Mouse (Mus musculus) ES-Bruce4 (cell line): Measurements from ENCODE around the gene Ssbp4. TPM values are rescaled to one million over a fixed set of nuclear protein-coding genes. Genes with fewer than 3 reads are reported as not detected.

Experiments
- H3K27ac ChIP-seq: 2 replicates; pipeline ENCODE4 v1.5.1; 2012; ENCODE audit warnings: low read length, inconsistent platforms; ENCODE audit not compliant: insufficient read depth
- H3K27me3 ChIP-seq: 2 replicates; pipeline ENCODE4 v1.6.1; 2012; ENCODE audit warnings: mild to moderate bottlenecking, low read length, inconsistent platforms; ENCODE audit not compliant: control insufficient read depth, poor library complexity, insufficient read depth, severe bottlenecking
- H3K36me3 ChIP-seq: 2 replicates; pipeline ENCODE4 v1.6.1; 2012; ENCODE audit warnings: inconsistent platforms, mild to moderate bottlenecking, low read length, moderate library complexity; ENCODE audit not compliant: control insufficient read depth, poor library complexity, insufficient read depth, severe bottlenecking
- H3K4me1 ChIP-seq: one replicate; pipeline ENCODE4 v1.8.1; 2011; ENCODE audit warnings: low read length; ENCODE audit not compliant: control insufficient read depth, insufficient read depth
- H3K4me3 ChIP-seq: 2 replicates; pipeline ENCODE4 v1.5.1; 2011; ENCODE audit warnings: low read depth, mild to moderate bottlenecking, low read length
- H3K9ac ChIP-seq: 2 replicates; pipeline ENCODE4 v1.6.1; 2012; ENCODE audit warnings: low read depth, mild to moderate bottlenecking, inconsistent platforms; ENCODE audit not compliant: poor library complexity, severe bottlenecking
- H3K9me3 ChIP-seq: replicated peaks from 2 replicates; pipeline ENCODE4 v1.6.1; 2012; ENCODE audit warnings: mild to moderate bottlenecking, low read length, inconsistent platforms; ENCODE audit not compliant: control insufficient read depth, poor library complexity, insufficient read depth, severe bottlenecking
- CTCF ChIP-seq: IDR thresholded peaks from one replicate; pipeline ENCODE4 v1.8.1; 2011; ENCODE audit warnings: low read depth, low read length
- EP300 ChIP-seq: IDR thresholded peaks from 2 replicates; pipeline ENCODE4 v1.6.1; 2011; ENCODE audit warnings: low read depth, low read length; ENCODE audit not compliant: insufficient read depth
- POLR2A ChIP-seq: IDR thresholded peaks from one replicate; pipeline ENCODE4 v1.8.1; 2011; ENCODE audit warnings: low read length; ENCODE audit not compliant: insufficient read depth
- polyA plus RNA-seq: library from polyadenylated mRNA; stranded (reverse); fragments of >200 nt; gene quantifications from 2 replicates; pipeline ENCODE4 v1.2.4, GENCODE M21; 2011; ENCODE audit warnings: low read depth; ENCODE audit not compliant: missing spikeins, insufficient read depth, insufficient read length

The Ssbp4 gene
- polyA plus RNA-seq, 1 experiment = 50.2 TPM

DNA sequence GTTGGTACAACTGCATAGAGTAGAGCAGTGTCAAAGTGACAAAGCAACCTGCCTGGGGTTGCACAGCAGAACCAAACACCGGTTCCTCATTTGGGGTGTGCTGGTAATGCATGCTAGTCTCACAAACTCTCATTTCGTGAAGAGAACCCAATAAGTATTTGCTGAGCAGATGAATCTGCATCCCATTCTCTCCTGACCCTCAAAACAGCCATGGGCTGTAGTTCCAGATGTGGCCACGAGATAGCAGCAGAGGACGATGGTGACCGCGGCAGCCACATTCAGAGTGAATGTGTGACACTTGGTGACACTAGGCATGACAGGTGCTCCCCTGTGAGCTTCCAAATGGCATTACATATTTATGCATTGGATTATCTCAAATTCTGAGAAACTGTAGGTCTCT lies 3.2 kb upstream of the Ssbp4 start:
- H3K27me3 ChIP-seq = no peaks in the 10 kb centered on the region
- peak overlapping the region; percentile 73 for H3K4me3 ChIP-seq
- no peak overlapping the region for H3K27ac ChIP-seq
- peak overlapping the region; percentile 95 for H3K9ac ChIP-seq
- peaks cover 2% of the 10 kb centered on the region for H3K4me1 ChIP-seq
- 0 out of 2 replicates have a peak, but pooled peaks have one; percentile 46 for TF ChIP-seq EP300
- peak; percentile 98 for TF ChIP-seq CTCF
- TF ChIP-seq POLR2A = no peak
- H3K9me3 ChIP-seq = no peaks in the 10 kb centered on the region
- H3K36me3 ChIP-seq = no peaks in the 10 kb centered on the region

DNA sequence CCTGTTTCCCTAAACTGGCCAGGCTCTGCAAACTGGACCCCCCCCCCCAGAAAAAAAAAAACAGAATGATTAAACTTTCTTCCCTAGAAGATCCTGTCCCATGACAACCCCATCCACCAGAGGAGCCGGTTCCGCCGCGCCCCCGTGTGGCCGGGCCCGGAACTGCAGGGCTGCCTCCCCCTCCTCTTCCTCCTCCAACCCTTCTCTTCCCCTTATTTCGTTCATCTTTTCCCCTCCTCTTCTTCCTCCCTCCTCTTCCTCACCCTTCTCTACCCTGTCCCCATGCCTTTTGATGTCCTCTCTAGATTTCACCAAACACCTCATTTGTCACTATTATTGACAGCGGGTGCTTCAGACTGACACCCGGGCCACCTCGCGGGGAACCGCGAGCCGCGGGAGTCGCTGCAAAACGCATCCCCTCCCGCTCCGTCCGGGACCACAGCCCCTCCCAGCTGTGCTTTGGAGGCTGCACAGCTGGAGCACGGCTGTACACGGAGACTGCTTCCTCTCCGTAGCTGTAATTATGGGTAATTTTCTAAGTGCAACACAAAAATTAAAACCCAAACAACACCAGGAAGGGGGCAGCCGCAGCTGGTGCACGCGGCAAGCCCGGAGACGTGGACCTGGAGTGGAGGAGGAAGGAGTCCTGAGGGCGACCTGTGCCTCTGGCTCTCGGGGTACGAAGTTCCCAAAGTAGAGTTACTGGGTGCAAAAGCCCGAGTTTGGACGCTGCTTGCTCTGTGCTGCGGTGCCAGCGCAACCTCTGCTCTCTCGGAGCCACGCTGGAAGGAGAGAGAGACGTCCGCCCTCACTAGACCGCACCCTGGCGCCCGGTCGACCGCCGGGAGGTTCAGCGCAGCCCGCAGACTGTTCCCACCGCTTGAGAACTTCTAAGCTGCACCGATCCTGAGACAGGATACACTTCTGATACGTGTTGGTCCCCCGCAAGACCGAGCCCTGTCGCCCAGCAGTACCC lies 2.4 kb upstream of the Ssbp4 start:
- 0 out of 2 replicates have a peak, but pooled peaks have one; percentile 20 for TF ChIP-seq EP300
- TF ChIP-seq POLR2A = no peak
- peak; percentile 88 for TF ChIP-seq CTCF
- Histone ChIP-seq H3K36me3 (no peaks in the 10 kb centered on the region), H3K27me3 (no peaks in the 10 kb centered on the region), H3K4me1 (peaks cover 2% of the 10 kb centered on the region), H3K9me3 (no peaks in the 10 kb centered on the region), H3K9ac (peak overlapping the region; percentile 95), H3K4me3 (peak overlapping the region; percentile 73), H3K27ac (no peak overlapping the region)

DNA sequence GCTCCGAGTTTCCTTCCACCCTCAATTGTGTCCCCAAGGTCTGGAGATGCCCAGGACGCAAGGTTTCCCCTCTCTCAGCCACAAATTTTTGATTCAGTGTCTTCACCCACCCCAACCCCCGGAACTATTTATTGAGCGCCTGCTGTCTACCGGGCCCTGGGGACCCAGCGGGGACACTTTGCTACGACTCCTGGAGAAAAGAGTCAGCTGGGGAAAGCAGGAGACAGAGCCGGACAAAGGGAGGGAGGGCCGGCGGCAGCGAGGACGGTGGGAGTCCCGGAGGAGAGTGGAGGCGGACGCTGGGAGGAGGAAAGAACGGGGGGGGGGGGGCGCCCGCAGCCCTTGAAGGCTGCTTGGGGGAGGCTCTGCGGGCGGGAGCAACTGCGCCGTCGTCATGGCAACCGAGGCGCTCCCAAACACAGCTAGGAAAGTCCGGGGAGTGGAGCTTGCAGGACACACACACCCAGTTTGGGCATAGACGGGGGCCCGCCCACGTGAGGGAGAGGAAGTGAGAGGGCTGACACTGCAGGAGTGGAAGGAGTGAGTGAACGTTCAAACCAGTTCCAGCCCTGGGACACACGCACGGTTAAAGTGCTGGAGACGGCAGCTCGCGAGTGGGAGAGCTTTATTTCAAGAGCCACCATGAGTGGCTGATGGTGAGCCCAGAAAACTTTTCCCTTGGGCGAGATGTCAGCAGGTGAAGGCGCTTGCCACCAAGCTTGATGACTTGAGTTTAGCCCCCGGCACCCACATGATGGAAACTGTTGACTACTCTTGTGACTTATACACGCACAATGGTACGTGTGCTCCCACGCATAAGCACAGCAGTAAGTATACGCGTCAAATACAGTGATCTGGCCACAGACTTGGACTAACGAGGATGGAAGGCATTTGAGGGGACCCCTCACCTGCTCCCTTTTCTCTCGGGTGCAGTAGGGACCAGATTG lies 1.4 kb upstream of the Ssbp4 start:
- Histone ChIP-seq H3K4me3 (peak overlapping the region; percentile 68), H3K9ac (peak overlapping the region; percentile 95), H3K9me3 (no peaks in the 10 kb centered on the region), H3K36me3 (no peaks in the 10 kb centered on the region), H3K27me3 (no peaks in the 10 kb centered on the region), H3K4me1 (peaks cover 2% of the 10 kb centered on the region), H3K27ac (peak overlapping the region; percentile 63)
- no peak for TF ChIP-seq POLR2A

DNA sequence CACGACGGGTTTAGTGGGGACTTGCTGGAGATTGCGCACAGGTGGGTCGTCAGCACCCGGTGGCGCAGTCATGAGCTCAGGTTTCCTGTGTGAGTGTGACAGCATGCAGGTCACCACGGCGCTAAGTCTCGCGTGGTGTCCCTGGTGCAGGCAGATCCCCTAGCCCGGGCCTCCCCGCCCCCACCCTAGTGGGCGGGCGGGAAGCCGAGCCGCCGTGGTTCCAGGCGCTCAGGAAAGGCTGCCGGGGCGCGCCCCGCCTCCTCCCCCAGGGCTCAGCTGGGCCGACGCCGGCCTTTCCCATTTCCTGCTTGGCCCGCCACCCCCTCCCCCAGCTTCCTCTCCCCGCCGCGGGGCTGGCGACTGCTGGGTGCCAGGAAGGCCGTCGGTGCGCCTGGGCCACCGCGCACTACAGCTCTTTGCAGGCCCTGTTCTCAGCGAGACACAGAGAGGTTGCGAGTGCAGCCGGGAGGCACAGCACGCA lies 736 bp upstream of the Ssbp4 start:
- Histone ChIP-seq H3K9me3 (no peaks in the 10 kb centered on the region), H3K4me1 (peaks cover 5% of the 10 kb centered on the region)
- peak; percentile 59; the same call in 1 of the 2 replicates for TF ChIP-seq EP300
- peak; percentile 8 for TF ChIP-seq POLR2A
- no peak for TF ChIP-seq CTCF

DNA sequence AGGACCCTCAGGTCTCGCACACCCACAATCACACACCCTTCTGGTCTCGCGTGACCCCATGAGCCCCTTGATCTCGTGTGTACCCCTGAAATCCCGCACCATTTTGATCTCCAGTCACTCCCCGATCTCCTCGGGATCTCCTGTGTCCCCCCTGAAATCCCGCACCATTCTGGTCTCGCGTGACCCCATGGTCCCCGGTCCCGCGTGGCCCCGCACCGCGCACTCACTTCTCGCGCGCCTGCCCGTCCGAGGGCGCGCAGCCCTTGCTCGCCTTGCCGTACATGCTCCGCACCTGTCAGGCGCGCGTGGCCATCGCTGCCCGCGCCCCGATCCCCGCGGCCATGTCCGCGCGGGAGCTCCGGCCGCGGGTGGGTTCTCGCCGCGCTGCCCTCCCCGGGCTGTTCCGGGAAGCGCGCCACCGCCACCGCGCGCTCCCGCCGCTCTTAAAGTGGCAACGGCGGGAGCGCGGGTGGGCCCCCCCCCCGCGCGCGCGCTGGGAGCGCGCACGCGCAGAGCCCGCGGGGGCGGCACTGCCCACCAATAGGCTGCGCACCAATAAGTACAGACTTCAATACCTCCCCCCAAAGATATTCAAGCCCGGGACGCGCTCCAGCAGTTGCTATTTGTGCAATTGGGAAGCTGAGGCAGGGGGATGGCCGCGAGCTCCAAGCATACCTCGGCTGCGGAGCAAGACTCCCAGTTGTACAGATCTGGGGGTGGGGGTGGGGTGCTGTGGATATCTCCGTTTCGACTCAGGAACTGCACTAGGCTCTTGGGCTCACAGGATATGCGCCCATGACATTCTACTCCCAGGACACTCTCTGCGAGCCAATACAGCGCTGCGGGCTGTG lies 549 bp downstream of the Ssbp4 start:
- H3K4me3 ChIP-seq = peak overlapping the region; percentile 93
- H3K9ac ChIP-seq = peak overlapping the region; percentile 95
- H3K27me3 ChIP-seq = no peaks in the 10 kb centered on the region
- peaks cover 8% of the 10 kb centered on the region for H3K4me1 ChIP-seq
- no peaks in the 10 kb centered on the region for H3K36me3 ChIP-seq
- no peak for TF ChIP-seq EP300
- TF ChIP-seq POLR2A = no peak
- no peak for TF ChIP-seq CTCF
- H3K9me3 ChIP-seq = no peaks in the 10 kb centered on the region
- 0 out of 2 replicates have a peak overlapping the region, but pooled peaks have one; percentile 37 for H3K27ac ChIP-seq

More for the DNA sequence above, 736 bp upstream of the Ssbp4 start:
- Histone ChIP-seq H3K36me3 (no peaks in the 10 kb centered on the region), H3K9ac (peak overlapping the region; percentile 95), H3K4me3 (peak overlapping the region; percentile 68), H3K27me3 (no peaks in the 10 kb centered on the region), H3K27ac (peak overlapping the region; percentile 63)
